In genomic region chr5:137759971-137760412, GRCm38 (mm10) we compare ENCODE assay signal across 8 mouse cellular contexts. TPM values are rescaled to one million over a fixed set of nuclear protein-coding genes. Genes with fewer than 3 reads are reported as not detected.
DNase-seq lines count a peak whose midpoint lies in the region; ATAC-seq and TF ChIP-seq lines count a peak whose summit lies in the region.

No protein-coding gene starts in this region.

- no peaks in the 10 kb centered on the region for H3K79me2 ChIP-seq in MEL (ENCODE audit: control insufficient read depth, insufficient read depth, low read length, poor library complexity)

- H3K9ac ChIP-seq in MEL (ENCODE audit: control insufficient read depth, low read depth, low read length, poor library complexity, severe bottlenecking), result no peak overlapping the region
- no peak overlapping the region for H3K9ac ChIP-seq in forebrain, postnatal 0 days
- H3K9ac ChIP-seq in lung, embryonic 15.5 days, result no peak overlapping the region

- whole genome bisulfite sequencing in forebrain, postnatal 0 days, result 19% methylated on average over 4 of the region's 4 CpGs
- 41% methylated on average over 4 of the region's 4 CpGs for WGBS in lung, embryonic 15.5 days

- ATAC-seq in forebrain, postnatal 0 days, result peak; percentile 88
- ATAC-seq in lung, embryonic 15.5 days (ENCODE audit: borderline replicate concordance, extremely low read depth, low FRiP score, low TSS enrichment), result peak; percentile 71

- peak in 1 of 2 experiments; percentile 25; a peak in 1 of 4 replicates for TF ChIP-seq POLR2A in MEL (IDR thresholded peaks at IDR 0.05; ENCODE audit: control insufficient read depth in 1 of 2, insufficient read depth in 1 of 2, low read depth in 1 of 2, low read length in 2 of 2, poor library complexity in 1 of 2)

- H3K27me3 ChIP-seq in MEL (ENCODE audit: control insufficient read depth in 1 of 2, insufficient read depth in 2 of 2, low read length in 2 of 2), result no peaks in the 10 kb centered on the region
- no peaks in the 10 kb centered on the region for H3K27me3 ChIP-seq in forebrain, postnatal 0 days (ENCODE audit: insufficient read depth, low read length)
- no peaks in the 10 kb centered on the region for H3K27me3 ChIP-seq in lung, embryonic 15.5 days

- H3K9me3 ChIP-seq in MEL (replicated peaks; ENCODE audit: insufficient read depth, low read length), result no peaks in the 10 kb centered on the region
- H3K9me3 ChIP-seq in forebrain, postnatal 0 days (ENCODE audit: low read length), result no peaks in the 10 kb centered on the region
- no peaks in the 10 kb centered on the region for H3K9me3 ChIP-seq in lung, embryonic 15.5 days

- peak; percentile 92 for DNase-seq in MEL (ENCODE audit: low read depth, low spot score)
- DNase-seq in cerebellum, adult 18-20 months, result peak; percentile 86 to 91
- peak; percentile 89 for DNase-seq in forebrain, postnatal 0 days
- DNase-seq in heart, postnatal 4 days, result peak; percentile 90
- DNase-seq in layer of hippocampus, adult 8-10 months (ENCODE audit: low spot score in 2 of 2), result peak; percentile 94
- peak; percentile 62 for DNase-seq in ovary, postnatal 10 days (ENCODE audit: low spot score)
- peak; percentile 73 to 85 for DNase-seq in thymus, postnatal 10 days (ENCODE audit: low spot score in 2 of 2)

- H3K4me2 ChIP-seq in forebrain, postnatal 0 days (ENCODE audit: low read depth), result no peak overlapping the region
- no peak overlapping the region for H3K4me2 ChIP-seq in lung, embryonic 15.5 days

- peak; percentile 91 to 96 (median 94) for TF ChIP-seq CTCF in MEL (IDR thresholded peaks at IDR 0.05 in 2 of 3, conservative IDR thresholded peaks at IDR 0.05 in 1 of 3; ENCODE audit: control insufficient read depth in 1 of 3, insufficient read depth in 1 of 3, low read depth in 2 of 3, low read length in 3 of 3, poor library complexity in 1 of 3, severe bottlenecking in 1 of 3)
- TF ChIP-seq CTCF in forebrain, postnatal 0 days (IDR thresholded peaks at IDR 0.05; ENCODE audit: low read depth), result peak; percentile 86

- TF ChIP-seq RAD21 in MEL (IDR thresholded peaks at IDR 0.05; ENCODE audit: low read depth, low read length), result peak; percentile 64

- H3K4me3 ChIP-seq in MEL (ENCODE audit: control insufficient read depth in 1 of 2, insufficient read depth in 1 of 2, low read depth in 2 of 2, low read length in 2 of 2), result no peak overlapping the region
- H3K4me3 ChIP-seq in forebrain, postnatal 0 days (ENCODE audit: low read depth, low read length), result no peak overlapping the region
- H3K4me3 ChIP-seq in lung, embryonic 15.5 days, result no peak overlapping the region

- H3K4me1 ChIP-seq in MEL (ENCODE audit: control insufficient read depth in 1 of 2, insufficient read depth in 2 of 2, low read length in 2 of 2), result no peaks in the 10 kb centered on the region
- 0 out of 2 replicates have a peak, but pooled peaks cover 3% of the 10 kb centered on the region for H3K4me1 ChIP-seq in forebrain, postnatal 0 days (ENCODE audit: insufficient read depth)
- H3K4me1 ChIP-seq in lung, embryonic 15.5 days, result peaks cover 18% of the 10 kb centered on the region

- TF ChIP-seq EP300 in MEL (IDR thresholded peaks at IDR 0.05; ENCODE audit: low read depth in 1 of 2, low read length in 2 of 2), result no peak

- no peaks in the 10 kb centered on the region; a peak in 2 of 4 replicates for H3K36me3 ChIP-seq in MEL (ENCODE audit: control insufficient read depth in 1 of 2, insufficient read depth in 2 of 2, low read length in 2 of 2)
- H3K36me3 ChIP-seq in forebrain, postnatal 0 days (ENCODE audit: insufficient read depth), result no peaks in the 10 kb centered on the region; the same call in 1 of the 2 replicates
- peaks cover 27% of the 10 kb centered on the region for H3K36me3 ChIP-seq in lung, embryonic 15.5 days

- no peak overlapping the region for H3K27ac ChIP-seq in MEL (ENCODE audit: control insufficient read depth, low read depth, low read length)
- H3K27ac ChIP-seq in forebrain, postnatal 0 days (ENCODE audit: low read depth, low read length), result 0 out of 2 replicates have a peak overlapping the region, but pooled peaks have one; percentile 29
- peak overlapping the region; percentile 49 for H3K27ac ChIP-seq in lung, embryonic 15.5 days

TF ChIP-seq in MEL, 35 proteins besides CTCF, POLR2A, EP300 and RAD21 (continues in another document):
- TF ChIP-seq SMC3 (IDR thresholded peaks at IDR 0.05; ENCODE audit: low read depth, low read length) (peak; percentile 92), MAZ (IDR thresholded peaks at IDR 0.05; ENCODE audit: low read depth, low read length) (peak; percentile 63; the same call in 1 of the 2 replicates), MEF2A (IDR thresholded peaks at IDR 0.05; ENCODE audit: extremely low read depth, insufficient replicate concordance, low read depth, low read length, poor library complexity, severe bottlenecking) (no peak), MXI1 (IDR thresholded peaks at IDR 0.05; ENCODE audit: low read depth, low read length) (no peak; the same call in 1 of the 2 replicates), KAT2A (conservative IDR thresholded peaks at IDR 0.05; ENCODE audit: low read depth, low read length) (no peak), USF2 (IDR thresholded peaks at IDR 0.05; ENCODE audit: borderline replicate concordance in 1 of 2, insufficient read depth in 1 of 2, low read depth in 1 of 2, low read length in 2 of 2) (no peak), NRF1 (IDR thresholded peaks at IDR 0.05; ENCODE audit: insufficient read depth, low read depth, low read length, poor library complexity, severe bottlenecking) (no peak), GATA1 (IDR thresholded peaks at IDR 0.05; ENCODE audit: low read depth, low read length) (no peak), MAX (IDR thresholded peaks at IDR 0.05; ENCODE audit: low read length) (peak; percentile 69; the same call in 1 of the 2 replicates), ETS1 (IDR thresholded peaks at IDR 0.05; ENCODE audit: low read depth, low read length) (no peak), MAFK (IDR thresholded peaks at IDR 0.05; ENCODE audit: borderline replicate concordance, low read depth, low read length) (no peak), RCOR1 (IDR thresholded peaks at IDR 0.05; ENCODE audit: low read depth, low read length) (0 out of 2 replicates have a peak, but pooled peaks have one; percentile 18), TBP (IDR thresholded peaks at IDR 0.05; ENCODE audit: low read depth, low read length) (no peak), UBTF (IDR thresholded peaks at IDR 0.05; ENCODE audit: borderline replicate concordance, insufficient read depth, low read depth, low read length) (no peak), JUND (IDR thresholded peaks at IDR 0.05; ENCODE audit: low read depth, low read length) (no peak), ZNF384 (IDR thresholded peaks at IDR 0.05; ENCODE audit: low read depth, low read length) (no peak)

RNA-seq across cellular contexts. Expression of gene Tsc22d4, which starts 14.5 kb away (rescaled TPM):
- 52.7 and 58.3 TPM in 2 replicates for total RNA-seq in MEL (2012; rRNA removed)
- polyA plus RNA-seq in MEL (2012; ENCODE audit: insufficient read depth in 1 of 2, insufficient read length in 2 of 2, low read depth in 1 of 2, low replicate concordance in 2 of 2, missing spikeins in 1 of 2), result 100 to 1,000 TPM in 1 of 2 experiments, not detected in 1; 203 TPM
- 120 and 135 TPM in 2 replicates for total RNA-seq in forebrain, postnatal 0 days (2014; rRNA removed)
- 112 and 134 TPM in 2 replicates for polyA plus RNA-seq in forebrain, postnatal 0 days (2015; fragmentation: Nextera tagmentation; extraction: Ambion mirVana)
- total RNA-seq in heart, postnatal 4 days (2021), result 100 to 1,000 TPM; 230 to 231 TPM
- 100 to 1,000 TPM; 146 to 236 (median 178) TPM for total RNA-seq in layer of hippocampus, adult 8-10 months (2022)
- polyA plus RNA-seq in lung, embryonic 15.5 days (2015; fragmentation: Nextera tagmentation; extraction: Ambion mirVana), result 136 and 150 TPM in 2 replicates

RNA-seq across cellular contexts. Expression of gene Nyap1, which starts 18.6 kb away (rescaled TPM):
- 0.39 and 0.42 TPM in 2 replicates for total RNA-seq in MEL (2012; rRNA removed)
- 1 to 10 TPM in 1 of 2 experiments, not detected in 1; 1.1 TPM for polyA plus RNA-seq in MEL (2012; ENCODE audit: insufficient read depth in 1 of 2, insufficient read length in 2 of 2, low read depth in 1 of 2, low replicate concordance in 2 of 2, missing spikeins in 1 of 2)
- total RNA-seq in forebrain, postnatal 0 days (2014; rRNA removed), result 251 and 252 TPM in 2 replicates
- 42.0 and 48.9 TPM in 2 replicates for polyA plus RNA-seq in forebrain, postnatal 0 days (2015; fragmentation: Nextera tagmentation; extraction: Ambion mirVana)
- 1 to 10 TPM; 3.1 to 3.3 TPM for total RNA-seq in heart, postnatal 4 days (2021)
- 10 to 100 TPM; 64.7 to 77.5 (median 68.4) TPM for total RNA-seq in layer of hippocampus, adult 8-10 months (2022)
- polyA plus RNA-seq in lung, embryonic 15.5 days (2015; fragmentation: Nextera tagmentation; extraction: Ambion mirVana), result 1.6 and 1.8 TPM in 2 replicates

RNA-seq across cellular contexts. Expression of gene Ppp1r35, which starts 18.7 kb away (rescaled TPM):
- total RNA-seq in MEL (2012; rRNA removed), result 35.0 and 35.8 TPM in 2 replicates
- polyA plus RNA-seq in MEL (2012; ENCODE audit: insufficient read depth in 1 of 2, insufficient read length in 2 of 2, low read depth in 1 of 2, low replicate concordance in 2 of 2, missing spikeins in 1 of 2), result 10 to 100 TPM in 1 of 2 experiments, not detected in 1; 46.2 TPM
- total RNA-seq in forebrain, postnatal 0 days (2014; rRNA removed), result 28.8 and 47.4 TPM in 2 replicates
- 39.1 and 41.8 TPM in 2 replicates for polyA plus RNA-seq in forebrain, postnatal 0 days (2015; fragmentation: Nextera tagmentation; extraction: Ambion mirVana)
- total RNA-seq in heart, postnatal 4 days (2021), result 10 to 100 TPM; 16.5 to 17.1 TPM
- total RNA-seq in layer of hippocampus, adult 8-10 months (2022), result 10 to 100 TPM; 11.5 to 16.3 (median 14.1) TPM
- polyA plus RNA-seq in lung, embryonic 15.5 days (2015; fragmentation: Nextera tagmentation; extraction: Ambion mirVana), result 33.7 and 33.9 TPM in 2 replicates

RNA-seq across cellular contexts. Expression of gene Mepce, which starts 27.5 kb away (rescaled TPM):
- 49.1 and 58.7 TPM in 2 replicates for total RNA-seq in MEL (2012; rRNA removed)
- 10 to 100 TPM in 1 of 2 experiments, not detected in 1; 74.2 TPM for polyA plus RNA-seq in MEL (2012; ENCODE audit: insufficient read depth in 1 of 2, insufficient read length in 2 of 2, low read depth in 1 of 2, low replicate concordance in 2 of 2, missing spikeins in 1 of 2)
- 33.3 and 47.7 TPM in 2 replicates for total RNA-seq in forebrain, postnatal 0 days (2014; rRNA removed)
- 18.3 and 21.1 TPM in 2 replicates for polyA plus RNA-seq in forebrain, postnatal 0 days (2015; fragmentation: Nextera tagmentation; extraction: Ambion mirVana)
- total RNA-seq in heart, postnatal 4 days (2021), result 10 to 100 TPM; 29.0 to 40.3 TPM
- total RNA-seq in layer of hippocampus, adult 8-10 months (2022), result 10 to 100 TPM; 44.6 to 52.9 (median 48.3) TPM
- 11.5 and 12.3 TPM in 2 replicates for polyA plus RNA-seq in lung, embryonic 15.5 days (2015; fragmentation: Nextera tagmentation; extraction: Ambion mirVana)

RNA-seq across cellular contexts. Expression of gene Zcwpw1, which starts 27.6 kb away (rescaled TPM):
- 5.6 and 11.1 TPM in 2 replicates for total RNA-seq in MEL (2012; rRNA removed)
- 10 to 100 TPM in 1 of 2 experiments, not detected in 1; 16.0 TPM for polyA plus RNA-seq in MEL (2012; ENCODE audit: insufficient read depth in 1 of 2, insufficient read length in 2 of 2, low read depth in 1 of 2, low replicate concordance in 2 of 2, missing spikeins in 1 of 2)
- total RNA-seq in forebrain, postnatal 0 days (2014; rRNA removed), result 3.5 and 7.7 TPM in 2 replicates
- polyA plus RNA-seq in forebrain, postnatal 0 days (2015; fragmentation: Nextera tagmentation; extraction: Ambion mirVana), result 3.1 and 4.8 TPM in 2 replicates
- total RNA-seq in heart, postnatal 4 days (2021), result 1 to 10 TPM; 2.4 to 3.2 TPM
- 1 to 10 TPM; 6.7 to 9.1 (median 7.5) TPM for total RNA-seq in layer of hippocampus, adult 8-10 months (2022)
- 23.1 and 28.2 TPM in 2 replicates for polyA plus RNA-seq in lung, embryonic 15.5 days (2015; fragmentation: Nextera tagmentation; extraction: Ambion mirVana)

Comparison
In these comparisons a context has a peak if more than half of its experiments do, and no peak if none do; other contexts are left out.
1. RNA of gene Nyap1, which starts 18.6 kb away (total RNA-seq): 251 to 252 TPM in forebrain, postnatal 0 days and 64.7 to 77.5 TPM in layer of hippocampus, adult 8-10 months; 3.1 to 3.3 TPM in heart, postnatal 4 days and 0.39 to 0.42 TPM in MEL; every median in the first group is over 10 times any median in the second.
2. Peak in every context shown above with its lines, with median percentiles within 50 percentile points of each other: DNase-seq.